30 mouse cellular contexts compared by ENCODE assay signal in genomic region chr1:170079465-170079864, GRCm38 (mm10). TPM values are rescaled to one million over a fixed set of nuclear protein-coding genes. Genes with fewer than 3 reads are reported as not detected.
DNase-seq lines count a peak whose midpoint lies in the region; ATAC-seq and TF ChIP-seq lines count a peak whose summit lies in the region.
"Had no signal": no experiment of that assay in that cellular context is flagged by ENCODE, and none has a peak within 500 bp of the region (broad histone marks: within the 10 kb centered on the region; RNA-seq: fewer than 3 reads in every experiment).

No protein-coding gene starts in this region.

- no peaks in the 10 kb centered on the region for H3K9me3 ChIP-seq in lung, embryonic 14.5 days (ENCODE audit: low read depth, low read length)
- no peaks in the 10 kb centered on the region for H3K9me3 ChIP-seq in ES-E14 (ENCODE audit: control insufficient read depth, insufficient read depth, low read depth, low read length)
- H3K9me3 ChIP-seq in hindbrain, embryonic 10.5 days, result no peaks in the 10 kb centered on the region
- H3K9me3 ChIP-seq: embryonic facial prominence, embryonic 12.5 days; G1E; heart, embryonic 15.5 days; hindbrain, embryonic 13.5 days; midbrain, embryonic 10.5 days; midbrain, embryonic 15.5 days; neural tube, embryonic 12.5 days had no signal

- no peak overlapping the region for H3K4me3 ChIP-seq in lung, embryonic 14.5 days (ENCODE audit: low read depth, low read length)
- H3K4me3 ChIP-seq in ES-E14 (ENCODE audit: insufficient read depth in 1 of 2, low read depth in 1 of 2, low read length in 2 of 2, poor library complexity in 1 of 2, severe bottlenecking in 1 of 2), result no peak overlapping the region
- no peak overlapping the region for H3K4me3 ChIP-seq in embryonic fibroblast, embryonic 13.5 days (ENCODE audit: insufficient read depth, low read length)
- H3K4me3 ChIP-seq in hindbrain, embryonic 10.5 days, result no peak overlapping the region
- H3K4me3 ChIP-seq: embryonic facial prominence, embryonic 12.5 days; erythroblast, embryonic 14.5 days; heart, embryonic 15.5 days; hindbrain, embryonic 13.5 days; midbrain, embryonic 10.5 days; midbrain, embryonic 15.5 days; neural tube, embryonic 12.5 days had no signal

- peak; percentile 11; the same call in 1 of the 2 replicates for ATAC-seq in lung, embryonic 14.5 days (ENCODE audit: insufficient read depth)
- ATAC-seq: forebrain, postnatal 0 days; intestine, postnatal 0 days; lung, postnatal 0 days; midbrain, embryonic 15.5 days; Patski had no signal

- no peak for TF ChIP-seq CTCF in lung, embryonic 14.5 days (IDR thresholded peaks at IDR 0.05; ENCODE audit: low read depth)
- no peak for TF ChIP-seq CTCF in embryonic fibroblast, embryonic 13.5 days (IDR thresholded peaks at IDR 0.05; ENCODE audit: borderline replicate concordance, insufficient read depth, low read length)

- H3K27me3 ChIP-seq in lung, embryonic 14.5 days (ENCODE audit: insufficient read depth, low read length), result no peaks in the 10 kb centered on the region
- no peaks in the 10 kb centered on the region for H3K27me3 ChIP-seq in hindbrain, embryonic 10.5 days (ENCODE audit: insufficient read depth, poor library complexity, severe bottlenecking)
- H3K27me3 ChIP-seq: embryonic facial prominence, embryonic 12.5 days; heart, embryonic 15.5 days; hindbrain, embryonic 13.5 days; midbrain, embryonic 15.5 days; neural tube, embryonic 12.5 days; Patski had no signal

- WGBS in lung, embryonic 14.5 days, result 80% methylated on average over 2 of the region's 2 CpGs
- WGBS in hindbrain, embryonic 10.5 days, result 86% methylated on average over 2 of the region's 2 CpGs

- no peak for TF ChIP-seq POLR2A in embryonic fibroblast, embryonic 13.5 days (IDR thresholded peaks at IDR 0.05; ENCODE audit: low read depth, low read length)

- H3K27ac ChIP-seq in lung, embryonic 14.5 days (ENCODE audit: low read depth), result no peak overlapping the region
- H3K27ac ChIP-seq in ES-E14 (ENCODE audit: insufficient read depth, low read depth, low read length, poor library complexity, severe bottlenecking), result no peak overlapping the region
- H3K27ac ChIP-seq in embryonic fibroblast, embryonic 13.5 days (ENCODE audit: insufficient read depth, low read length), result peak overlapping the region; percentile 79; the same call in 1 of the 2 replicates
- H3K27ac ChIP-seq in hindbrain, embryonic 10.5 days, result no peak overlapping the region
- H3K27ac ChIP-seq: embryonic facial prominence, embryonic 12.5 days; heart, embryonic 15.5 days; hindbrain, embryonic 13.5 days; liver, embryonic 14.5 days; midbrain, embryonic 10.5 days; midbrain, embryonic 15.5 days; neural tube, embryonic 12.5 days had no signal

- no peak overlapping the region for H3K9ac ChIP-seq in lung, embryonic 14.5 days
- H3K9ac ChIP-seq in ES-E14 (ENCODE audit: insufficient read depth, low read depth, low read length, poor library complexity, severe bottlenecking), result no peak overlapping the region
- H3K9ac ChIP-seq: embryonic facial prominence, embryonic 12.5 days; forebrain, postnatal 0 days; heart, embryonic 15.5 days; hindbrain, embryonic 13.5 days; liver, embryonic 14.5 days; midbrain, embryonic 15.5 days; neural tube, embryonic 12.5 days had no signal

- no peaks in the 10 kb centered on the region for H3K4me1 ChIP-seq in lung, embryonic 14.5 days (ENCODE audit: insufficient read depth)
- H3K4me1 ChIP-seq in ES-E14 (ENCODE audit: control insufficient read depth in 2 of 2, insufficient read depth in 2 of 2, low read length in 2 of 2, poor library complexity in 1 of 2), result no peaks in the 10 kb centered on the region
- H3K4me1 ChIP-seq in embryonic fibroblast, embryonic 13.5 days (ENCODE audit: control insufficient read depth, insufficient read depth, low read length), result peaks cover 19% of the 10 kb centered on the region
- no peaks in the 10 kb centered on the region for H3K4me1 ChIP-seq in hindbrain, embryonic 10.5 days (replicated peaks)
- H3K4me1 ChIP-seq: heart, embryonic 15.5 days; hindbrain, embryonic 13.5 days; midbrain, embryonic 10.5 days; midbrain, embryonic 15.5 days; neural tube, embryonic 12.5 days had no signal

- no peak overlapping the region for H3K4me2 ChIP-seq in lung, embryonic 14.5 days
- H3K4me2 ChIP-seq: embryonic facial prominence, embryonic 12.5 days; heart, embryonic 15.5 days; hindbrain, embryonic 13.5 days; midbrain, embryonic 15.5 days; neural tube, embryonic 12.5 days had no signal

- H3K36me3 ChIP-seq in lung, embryonic 14.5 days (ENCODE audit: insufficient read depth), result 0 out of 2 replicates have a peak, but pooled peaks cover 4% of the 10 kb centered on the region
- H3K36me3 ChIP-seq in ES-E14 (ENCODE audit: control insufficient read depth, insufficient read depth, low read length, poor library complexity, severe bottlenecking), result no peaks in the 10 kb centered on the region
- no peaks in the 10 kb centered on the region for H3K36me3 ChIP-seq in hindbrain, embryonic 10.5 days
- H3K36me3 ChIP-seq: G1E; heart, embryonic 15.5 days; hindbrain, embryonic 13.5 days; midbrain, embryonic 10.5 days; midbrain, embryonic 15.5 days; neural tube, embryonic 12.5 days had no signal

- peak; percentile 21 for DNase-seq in lung, embryonic 14.5 days
- DNase-seq in lung, postnatal 14 days, result no peak
- DNase-seq in 3T3-L1 (ENCODE audit: low read depth, low spot score) (peak; percentile 57), ES-E14 (ENCODE audit: low read depth, low spot score) (peak; percentile 11)
- DNase-seq in right cerebral cortex, postnatal 36 days (ENCODE audit: low spot score in 2 of 2), result no peak
- DNase-seq in retina, embryonic 14.5 days (ENCODE audit: low spot score), result no peak
- no peak for DNase-seq in hindbrain, embryonic 10.5 days (ENCODE audit: low spot score)
- DNase-seq: adrenal gland, postnatal 25 days; cerebellum, adult 2 months; cerebellum, postnatal 14 days; forebrain, postnatal 0 days; gastrocnemius, postnatal 10 days; kidney, adult 9 months; kidney, postnatal 10 days; layer of hippocampus, postnatal 36 days; liver; thymus, postnatal 4 days had no signal

- in situ Hi-C loops in ES-E14 (cut with MboI; ENCODE audit: low sequenced_read_pairs in 2 of 2, unreplicated experiment in 2 of 2), result no loop called here

TF ChIP-seq in ES-E14, 5 proteins besides CTCF, POLR2A, EP300 and RAD21:
- TF ChIP-seq MAFK (IDR thresholded peaks at IDR 0.05; ENCODE audit: insufficient read depth, low read depth, low read length) (no peak), CHD2 (IDR thresholded peaks at IDR 0.05; ENCODE audit: low read depth, low read length) (no peak), ZC3H11A (IDR thresholded peaks at IDR 0.05; ENCODE audit: borderline replicate concordance, low read depth, low read length) (no peak), ZNF384 (IDR thresholded peaks at IDR 0.05; ENCODE audit: low read depth, low read length) (no peak), HCFC1 (IDR thresholded peaks at IDR 0.05; ENCODE audit: borderline replicate concordance, insufficient read depth, low read length) (no peak)

RNA-seq across cellular contexts. Expression of gene Ddr2, which starts 31.1 kb away (rescaled TPM):
- 52.4 and 53.6 TPM in 2 replicates for polyA plus RNA-seq in lung, embryonic 14.5 days (2014; fragmentation: Nextera tagmentation; extraction: Ambion mirVana)
- 5.4 and 6.8 TPM in 2 replicates for total RNA-seq in ES-E14 (2012; rRNA removed)
- polyA plus RNA-seq in embryonic fibroblast, embryonic 13.5 days (2011; ENCODE audit: insufficient read length, low read depth, missing spikeins), result 254 and 299 TPM in 2 replicates
- polyA plus RNA-seq in hindbrain, embryonic 10.5 days (2016; fragmentation: Nextera tagmentation; extraction: Ambion mirVana), result 30.1 TPM in 2 replicates
- polyA plus RNA-seq: erythroblast, embryonic 14.5 days; G1E had no signal

Comparison
In these comparisons a context has a peak if more than half of its experiments do, and no peak if none do; other contexts are left out.
1. DNase-seq: peak in lung, embryonic 14.5 days (single experiment), 3T3-L1 (single experiment) and ES-E14 (single experiment); none in lung, postnatal 14 days (single experiment), right cerebral cortex, postnatal 36 days (0 of 2), retina, embryonic 14.5 days (single experiment) and hindbrain, embryonic 10.5 days (single experiment).